Mouse (Mus musculus) gastrocnemius, postnatal 4 days (tissue): ENCODE data around the gene Fam104a. TPM values are rescaled to one million over a fixed set of nuclear protein-coding genes. Genes with fewer than 3 reads are reported as not detected.
"Not testable (repeated sequence)": the region's sequence is repeated elsewhere in the genome, so short reads cannot be mapped to it uniquely, and the experiment has no call there.

Experiments
- DNase-seq, 2 experiments: peaks; one replicate each; pipeline ENCODE4 v3.0.0; 2021 to 2022; ENCODE audit warnings: low spot score in 2 of 2, mixed read lengths in 2 of 2
- total RNA-seq, 2 experiments: library from RNA; stranded (reverse); gene quantifications; 2 replicates each; pipeline ENCODE4 v1.2.3; 2021

Fam104a gene
- total RNA-seq, 2 experiments from 2014 or later, result 29.4 to 31.3 TPM

DNA sequence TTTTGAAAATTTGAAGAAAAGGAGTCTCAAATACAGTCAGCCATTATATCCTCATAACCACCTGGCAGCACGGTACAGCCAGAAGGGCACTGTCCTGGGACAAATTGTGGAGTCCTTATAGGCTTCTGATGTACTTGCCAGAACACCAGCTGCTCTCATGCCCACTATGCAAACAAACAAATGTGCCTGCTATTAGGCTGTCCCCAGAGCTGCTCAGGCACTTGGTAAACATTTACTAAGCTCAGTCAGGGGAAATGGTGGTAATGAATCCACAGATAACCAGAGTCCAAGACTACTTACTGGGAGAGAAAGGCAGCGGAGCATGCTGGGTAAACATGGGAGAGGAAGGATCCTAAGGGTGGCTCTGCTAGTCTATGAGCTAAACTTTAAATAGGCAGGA lies 16.8 kb downstream of the Fam104a start:
- DNase-seq, result no peak

- no peak for DNase-seq
These were observed 17.3 kb downstream of the Fam104a start for GRCm38 (mm10) chr11:113666648-113667047.

- no peak for DNase-seq
These were observed 17.8 kb downstream of the Fam104a start for GRCm38 (mm10) chr11:113666205-113666604.

GRCm38 (mm10) chr11:113664279-113664678 lies 19.7 kb downstream of the Fam104a start:
- DNase-seq, result no peak

DNA sequence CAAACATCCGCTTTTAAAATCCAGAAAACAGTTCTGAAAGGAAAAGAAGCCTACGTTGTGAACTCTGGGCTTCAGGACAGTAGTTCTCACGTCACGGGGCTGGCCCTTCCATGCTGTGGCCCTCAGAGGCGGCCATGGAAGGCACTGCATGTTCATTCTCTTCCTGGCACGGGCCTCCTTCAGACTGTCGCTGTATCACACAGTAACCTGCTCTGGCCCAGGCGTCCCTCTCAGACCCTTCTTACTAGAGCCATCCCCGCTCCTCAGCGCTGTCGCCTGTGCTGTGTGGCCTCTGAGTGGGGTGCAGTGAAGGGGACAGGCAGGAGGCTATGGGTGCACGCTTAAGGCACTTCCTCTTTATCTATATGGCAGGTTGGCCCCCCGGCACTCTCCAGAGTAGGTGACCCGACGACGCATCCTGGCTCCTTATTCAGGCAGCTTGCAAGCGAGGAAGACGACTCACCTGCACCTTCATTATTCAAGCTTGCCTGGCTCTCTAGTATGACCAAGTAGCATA lies 22.1 kb downstream of the Fam104a start:
- DNase-seq, result no peak

GRCm38 (mm10) chr11:113660940-113661339 lies 23.0 kb downstream of the Fam104a start:
- DNase-seq, result no peak

- DNase-seq, result not testable (repeated sequence)
These were observed 23.7 kb downstream of the Fam104a start for GRCm38 (mm10) chr11:113660213-113660612.

GRCm38 (mm10) chr11:113658763-113659162 lies 25.2 kb downstream of the Fam104a start:
- DNase-seq, result no peak

DNA sequence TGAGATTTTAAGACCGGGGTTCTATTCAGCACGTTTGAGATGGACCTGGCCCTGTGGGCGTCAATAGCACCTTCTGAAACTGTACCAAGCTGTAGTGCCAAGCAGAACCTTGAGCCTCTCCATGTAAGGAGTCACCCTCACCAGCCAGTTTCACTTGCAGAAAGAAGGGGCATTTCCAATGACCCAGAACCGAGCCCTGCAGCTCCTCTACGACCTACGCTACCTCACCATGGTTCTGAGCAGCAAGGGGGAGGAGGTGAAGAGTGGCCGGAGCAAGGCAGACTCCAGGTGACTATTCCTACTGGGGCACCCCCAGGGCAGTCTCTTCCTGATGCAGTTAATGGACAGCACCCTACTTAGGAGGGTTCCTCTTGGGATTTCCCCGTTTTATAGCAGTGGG lies 25.6 kb downstream of the Fam104a start:
- DNase-seq, result no peak

- no peak for DNase-seq
These were observed 26.7 kb downstream of the Fam104a start for GRCm38 (mm10) chr11:113657221-113657620.

- no peak for DNase-seq
These were observed 27.4 kb downstream of the Fam104a start for GRCm38 (mm10) chr11:113656511-113656932.

DNA sequence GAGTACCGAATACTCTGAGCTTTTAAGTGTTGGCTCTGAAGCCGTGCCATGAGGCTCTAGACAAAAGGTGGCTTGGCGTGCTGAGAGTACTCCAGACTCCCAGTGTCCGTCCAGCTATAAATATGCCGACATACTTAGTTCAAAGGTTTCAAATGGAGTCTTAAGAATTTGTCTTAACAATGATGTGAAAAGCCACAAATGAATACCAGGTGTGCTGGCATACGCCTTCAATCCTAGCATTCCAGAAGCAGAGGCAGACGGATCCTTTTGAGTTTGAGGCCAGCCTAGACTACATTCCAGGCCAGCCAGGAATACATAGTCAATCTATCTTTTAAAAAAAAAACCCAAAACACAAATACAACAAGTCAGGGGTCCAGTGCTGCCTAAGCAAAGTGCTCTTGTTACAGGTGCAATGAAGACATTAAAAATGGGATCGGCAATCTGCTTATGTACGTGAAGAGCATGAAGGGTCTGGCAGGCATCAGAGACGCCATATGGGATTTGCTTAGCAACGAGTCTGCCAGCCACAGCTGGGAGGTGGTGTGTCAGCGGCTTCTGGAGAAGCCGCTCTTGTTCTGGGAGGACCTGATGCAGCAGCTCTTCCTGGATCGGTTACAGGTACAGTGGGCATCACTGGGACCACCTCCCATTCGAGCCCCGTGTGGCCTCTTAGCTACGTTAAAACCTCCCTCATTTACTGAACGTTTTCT lies 29.2 kb downstream of the Fam104a start:
- DNase-seq, result no peak

- no peak for DNase-seq
These were observed 29.9 kb downstream of the Fam104a start for GRCm38 (mm10) chr11:113654105-113654504.

GRCm38 (mm10) chr11:113652516-113652915 lies 31.4 kb downstream of the Fam104a start:
- no peak for DNase-seq

- peak in 1 of 2 experiments; percentile 37 for DNase-seq
These were observed 32.1 kb downstream of the Fam104a start for GRCm38 (mm10) chr11:113651907-113652273.

- DNase-seq, result no peak
These were observed 32.6 kb downstream of the Fam104a start for GRCm38 (mm10) chr11:113651206-113651906.

- DNase-seq, result peak; percentile 61 to 76
These were observed 34.4 kb downstream of the Fam104a start, which contains the start of gene Slc39a11 for GRCm38 (mm10) chr11:113649353-113650210. Slc39a11 (minus strand) TSS chr11:113650079.

- DNase-seq, result no peak
These were observed 35.1 kb downstream of the Fam104a start, which contains the start of gene Cog1 for GRCm38 (mm10) chr11:113648690-113649352. Cog1 (plus strand) TSS chr11:113649169.

DNA sequence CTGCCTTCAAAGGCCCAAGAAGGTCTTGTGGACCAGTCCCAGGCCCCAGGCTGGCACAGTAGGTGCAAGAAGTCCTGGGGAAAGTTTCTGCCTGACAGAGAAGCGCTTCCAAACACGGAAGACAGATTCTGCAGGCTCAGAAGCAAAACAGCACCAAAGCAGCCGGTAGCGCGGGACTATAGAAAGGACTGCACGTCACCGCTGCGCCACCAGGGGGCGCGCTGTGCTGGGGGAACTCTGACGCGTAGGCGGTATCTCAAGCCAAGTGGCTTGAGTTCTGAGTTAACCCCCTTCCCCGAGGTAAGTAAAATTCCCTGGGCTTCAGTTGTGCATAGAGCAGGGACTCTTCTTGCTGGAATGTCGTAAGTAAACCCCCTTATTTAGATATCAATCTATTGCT lies 35.8 kb downstream of the Fam104a start:
- peak; percentile 80 to 88 for DNase-seq

GRCm38 (mm10) chr11:113645181-113645580 lies 38.8 kb downstream of the Fam104a start:
- no peak for DNase-seq

GRCm38 (mm10) chr11:113638680-113639079 lies 45.3 kb downstream of the Fam104a start:
- DNase-seq, result no peak
